Mouse (Mus musculus) adrenal gland (tissue): ENCODE results near the gene Ccdc175.

Experiments used
- microRNA-seq, 2 experiments: library from miRNA; unstranded; fragments of <30 nt; microRNA quantifications; one replicate each; pipeline ENCODE4; 2019

Ccdc175 gene

Small RNA genes lying within 50 kb of the gene (microRNA-seq; reads per million reads assigned to microRNA genes)
- 0 reads per million in 2 experiments for gene Gm24466
